Mouse (Mus musculus) mature B cell (primary cell): ENCODE measurements around the gene Trrap.

ENCODE experiments used
- in situ Hi-C: fragments of 300-500 bp; cut with MboI; formaldehyde crosslinking; loops from 2 replicates; pipeline ENCODE4 v1.14.3; 2019

The Trrap gene

GRCm38 (mm10) chr5:144780654-144781053 lies 13.1 kb downstream of the Trrap start:
- in situ Hi-C loops, result no loop called here

GRCm38 (mm10) chr5:144786464-144786863 lies 18.9 kb downstream of the Trrap start:
- in situ Hi-C loops, result no loop called here

- in situ Hi-C loops, result no loop called here
Measured at GRCm38 (mm10) chr5:144793374-144793773, 25.8 kb downstream of the Trrap start.

GRCm38 (mm10) chr5:144794687-144795086 lies 27.2 kb downstream of the Trrap start:
- in situ Hi-C loops, result no loop called here

GRCm38 (mm10) chr5:144797116-144797515 lies 29.6 kb downstream of the Trrap start:
- in situ Hi-C loops, result no loop called here

GRCm38 (mm10) chr5:144803066-144803465 lies 35.5 kb downstream of the Trrap start:
- in situ Hi-C loops, result no loop called here

GRCm38 (mm10) chr5:144804181-144804580 lies 36.6 kb downstream of the Trrap start:
- in situ Hi-C loops, result no loop called here

- in situ Hi-C loops, result no loop called here
Measured at GRCm38 (mm10) chr5:144806931-144807330, 39.4 kb downstream of the Trrap start.

GRCm38 (mm10) chr5:144828365-144829102 lies 61.0 kb downstream of the Trrap start:
- in situ Hi-C loops, result no loop called here

GRCm38 (mm10) chr5:144829631-144830030 lies 62.1 kb downstream of the Trrap start:
- in situ Hi-C loops, result no loop called here

GRCm38 (mm10) chr5:144831840-144832469 lies 64.4 kb downstream of the Trrap start:
- in situ Hi-C loops, result no loop called here

GRCm38 (mm10) chr5:144836100-144836499 lies 68.6 kb downstream of the Trrap start:
- in situ Hi-C loops, result no loop called here

GRCm38 (mm10) chr5:144845352-144845751 lies 77.8 kb downstream of the Trrap start:
- in situ Hi-C loops, result no loop called here

- in situ Hi-C loops, result no loop called here
Measured at GRCm38 (mm10) chr5:144848735-144849134, 81.2 kb downstream of the Trrap start.

GRCm38 (mm10) chr5:144849932-144850331 lies 82.4 kb downstream of the Trrap start:
- in situ Hi-C loops, result no loop called here

- in situ Hi-C loops, result no loop called here
Measured at GRCm38 (mm10) chr5:144851820-144852219, 84.3 kb downstream of the Trrap start.

GRCm38 (mm10) chr5:144853931-144854330 lies 86.4 kb downstream of the Trrap start:
- in situ Hi-C loops, result no loop called here

GRCm38 (mm10) chr5:144855936-144856335 lies 88.4 kb downstream of the Trrap start:
- in situ Hi-C loops, result no loop called here

- in situ Hi-C loops, result no loop called here
Measured at GRCm38 (mm10) chr5:144858527-144858926, 91.0 kb downstream of the Trrap start.

- in situ Hi-C loops, result no loop called here
Measured at GRCm38 (mm10) chr5:144859284-144859683, 91.8 kb downstream of the Trrap start.

- in situ Hi-C loops, result no loop called here
Measured at GRCm38 (mm10) chr5:144860913-144861312, 93.4 kb downstream of the Trrap start.

- in situ Hi-C loops, result no loop called here
Measured at GRCm38 (mm10) chr5:144866923-144867322, 99.4 kb downstream of the Trrap start.

- in situ Hi-C loops, result no loop called here
Measured at GRCm38 (mm10) chr5:144869466-144869865, 101.9 kb downstream of the Trrap start.

- in situ Hi-C loops, result no loop called here
Measured at GRCm38 (mm10) chr5:144870782-144871181, 103.2 kb downstream of the Trrap start.
